Mouse (Mus musculus) lung, embryonic 14.5 days (tissue): ENCODE measurements around the gene Apobr. TPM values are rescaled to one million over a fixed set of nuclear protein-coding genes. Genes with fewer than 3 reads are reported as not detected.
A peak's percentile ranks its signal among the peaks of the same experiment; 100 is the strongest.

Source experiments
- ATAC-seq: fragments of 200-750 bp; cut with Nextera tagmentation; 2 replicates; pipeline ENCODE4 v1.8.0; 2017; ENCODE audit warnings: mild to moderate bottlenecking, moderate TSS enrichment, moderate library complexity; ENCODE audit not compliant: insufficient read depth
- DNase-seq: peaks from one replicate; pipeline ENCODE4 v3.0.0-alpha.2; 2015
- H3K27ac ChIP-seq: fragments of 300-500 bp; sonication (generic); 2 replicates; pipeline ENCODE4 v1.5.1; 2014; ENCODE audit warnings: low read depth, mild to moderate bottlenecking, moderate library complexity
- H3K27me3 ChIP-seq: fragments of 300-500 bp; sonication (generic); 2 replicates; pipeline ENCODE4 v1.6.1; 2014; ENCODE audit warnings: low read length, control low read depth; ENCODE audit not compliant: insufficient read depth
- H3K36me3 ChIP-seq: fragments of 300-500 bp; sonication (generic); 2 replicates; pipeline ENCODE4 v1.6.1; 2014; ENCODE audit warnings: control low read depth; ENCODE audit not compliant: insufficient read depth
- H3K4me1 ChIP-seq: fragments of 300-500 bp; sonication (generic); 2 replicates; pipeline ENCODE4 v1.6.1; 2014; ENCODE audit warnings: antibody characterized with exemption, control low read depth; ENCODE audit not compliant: insufficient read depth
- H3K4me2 ChIP-seq: fragments of 300-500 bp; sonication (generic); 2 replicates; pipeline ENCODE4 v1.6.1; 2014; ENCODE audit warnings: mild to moderate bottlenecking
- H3K4me3 ChIP-seq: fragments of 300-500 bp; sonication (generic); 2 replicates; pipeline ENCODE4 v1.5.1; 2014; ENCODE audit warnings: low read depth, low read length
- H3K9ac ChIP-seq: fragments of 300-500 bp; sonication (generic); 2 replicates; pipeline ENCODE4 v1.6.1; 2014
- H3K9me3 ChIP-seq: fragments of 300-500 bp; sonication (generic); 2 replicates; pipeline ENCODE4 v1.6.1; 2016; ENCODE audit warnings: low read depth, low read length, control low read depth
- CTCF ChIP-seq: IDR thresholded peaks from 2 replicates; pipeline ENCODE4 v1.5.1; 2016; ENCODE audit warnings: antibody characterized with exemption, low read depth
- WGBS: fragments of 180-500 bp; shearing (Covaris S2); extraction: QIAGEN DNeasy Blood & Tissue Kit; methylation state at CpG from one replicate; pipeline ENCODE4 v1.1.7; 2014; 5-methylcytosine and 5-hydroxymethylcytosine counted together
- microRNA-seq: library from miRNA; unstranded; fragments of <30 nt; microRNA quantifications from one replicate; pipeline ENCODE4, GENCODE M21; 2016; ENCODE audit warnings: borderline number of aligned reads
- polyA plus RNA-seq: library from polyadenylated mRNA; unstranded; fragments of >200 nt; fragmentation: Nextera tagmentation; extraction: Ambion mirVana; gene quantifications from 2 replicates; pipeline ENCODE4 v1.2.1, GENCODE M21; 2014

The Apobr gene
- polyA plus RNA-seq, 1 experiment from 2014 or later, result 0.54 TPM

GRCm38 (mm10) chr7:126636733-126637520 is 52.2 kb downstream of the Apobr start:
- peak; percentile 56 for ATAC-seq
- TF ChIP-seq CTCF, result peak; percentile 78

More at GRCm38 (mm10) chr7:126636733-126637520, 52.2 kb downstream of the Apobr start:
- peak; percentile 74 for DNase-seq
- Histone ChIP-seq H3K36me3 (no peaks in the 10 kb centered on the region), H3K27me3 (no peaks in the 10 kb centered on the region), H3K9me3 (no peaks in the 10 kb centered on the region), H3K4me2 (no peak overlapping the region), H3K9ac (no peak overlapping the region), H3K4me1 (no peaks in the 10 kb centered on the region), H3K27ac (no peak overlapping the region; the same call in 1 of the 2 replicates), H3K4me3 (no peak overlapping the region)
- 10% methylated on average over 4 of the region's 4 CpGs for WGBS

Small RNA genes within 50 kb of the gene (microRNA-seq; reads per million reads assigned to microRNA genes)
- gene Mir7059, result 0.71 reads per million

Other genes starting within 250 kb of the Apobr start
- gene Lat, start 215.4 kb upstream of the Apobr start, polyA plus RNA-seq, result 1.7 and 2.8 TPM in 2 replicates
- gene Spns1, start 207.5 kb upstream of the Apobr start, polyA plus RNA-seq, result 41.7 and 46.0 TPM in 2 replicates
- gene Nfatc2ip, start 188.2 kb upstream of the Apobr start, polyA plus RNA-seq, result 3.6 and 4.3 TPM in 2 replicates
- not detected in 2 replicates for gene Cd19, start 170.1 kb upstream of the Apobr start, polyA plus RNA-seq
- gene Rabep2, start 156.2 kb upstream of the Apobr start, polyA plus RNA-seq, result 33.8 and 34.5 TPM in 2 replicates
- gene Atp2a1, start 121.8 kb upstream of the Apobr start, polyA plus RNA-seq, result 0.32 TPM in 1 of 2 replicates, not detected in the other
- 42.0 and 46.5 TPM in 2 replicates for gene Sh2b1, start 109.5 kb upstream of the Apobr start, polyA plus RNA-seq
- 126 and 128 TPM in 2 replicates for gene Tufm, start 97.6 kb upstream of the Apobr start, polyA plus RNA-seq
- gene Atxn2l, start 81.5 kb upstream of the Apobr start, polyA plus RNA-seq, result 57.0 and 61.9 TPM in 2 replicates
- gene Eif3c, start 18.5 kb upstream of the Apobr start, polyA plus RNA-seq, result 169 and 183 TPM in 2 replicates
- gene Cln3, start 875 bp downstream of the Apobr start, polyA plus RNA-seq, result 24.1 and 27.3 TPM in 2 replicates
- gene Il27, start 10.0 kb downstream of the Apobr start, polyA plus RNA-seq, result not detected in 2 replicates
- 9.7 and 10.7 TPM in 2 replicates for gene Nupr1, start 45.9 kb downstream of the Apobr start, polyA plus RNA-seq
- gene Sgf29, start 64.4 kb downstream of the Apobr start, polyA plus RNA-seq, result 49.5 and 61.3 TPM in 2 replicates
- gene Sult1a1, start 91.5 kb downstream of the Apobr start, polyA plus RNA-seq, result 1.4 and 2.6 TPM in 2 replicates
- gene Bola2, start 110.5 kb downstream of the Apobr start, polyA plus RNA-seq, result 123 and 126 TPM in 2 replicates
- 8.9 and 9.7 TPM in 2 replicates for gene Slx1b, start 110.8 kb downstream of the Apobr start, polyA plus RNA-seq
- gene Coro1a, start 122.8 kb downstream of the Apobr start, polyA plus RNA-seq, result 29.2 and 29.3 TPM in 2 replicates
- gene Mapk3, start 174.7 kb downstream of the Apobr start, polyA plus RNA-seq, result 111 and 117 TPM in 2 replicates
- 3.3 and 3.4 TPM in 2 replicates for gene Gdpd3, start 181.4 kb downstream of the Apobr start, polyA plus RNA-seq
- 87.8 and 91.2 TPM in 2 replicates for gene Ypel3, start 192.0 kb downstream of the Apobr start, polyA plus RNA-seq
- 0.28 TPM in 1 of 2 replicates, not detected in the other for gene Tbx6, start 196.5 kb downstream of the Apobr start, polyA plus RNA-seq
- 278 and 300 TPM in 2 replicates for gene Ppp4c, start 207.6 kb downstream of the Apobr start, polyA plus RNA-seq
- gene Fam57b, start 212.7 kb downstream of the Apobr start, polyA plus RNA-seq, result 0.17 and 0.88 TPM in 2 replicates
- gene 4930451I11Rik, start 246.7 kb downstream of the Apobr start, polyA plus RNA-seq, result not detected in 2 replicates